Mouse (Mus musculus): Measurements from ENCODE around the gene Rgs6.

DNA sequence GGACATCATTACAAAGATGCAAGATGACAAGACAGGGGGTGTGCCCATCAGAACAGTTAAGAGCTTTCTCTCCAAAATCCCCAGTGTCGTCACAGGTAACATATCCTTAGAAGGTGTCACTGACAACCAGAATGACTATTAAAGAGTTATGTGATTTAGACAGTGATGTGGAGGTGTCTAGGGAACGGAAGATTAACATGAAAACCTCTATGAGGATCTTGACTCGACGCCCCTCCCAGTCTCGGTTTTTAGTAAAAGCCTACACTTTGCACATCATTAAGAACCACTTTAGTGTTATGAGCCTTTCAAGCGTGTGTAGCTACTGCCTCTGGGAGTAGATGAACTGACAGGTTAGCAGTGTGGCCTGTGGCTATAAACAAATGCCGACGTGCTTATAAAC lies 397.2 kb downstream of the Rgs6 start:
- TF ChIP-seq POLR2A (IDR thresholded peaks at IDR 0.05; ENCODE audit: borderline replicate concordance, extremely low read depth, insufficient read depth, insufficient read length, poor library complexity, severe bottlenecking) = no peak
- TF ChIP-seq CTCF (IDR thresholded peaks at IDR 0.05; ENCODE audit: borderline replicate concordance, extremely low read depth, insufficient read depth, insufficient read length) = no peak

Data from brain, embryonic 14.5 days (tissue).